Mouse (Mus musculus) lung, postnatal 0 days (tissue): ENCODE data around the gene Angpt4.

Source experiments
- CTCF ChIP-seq: IDR thresholded peaks from 2 replicates; pipeline ENCODE4 v1.5.1; 2016; ENCODE audit warnings: antibody characterized with exemption, mild to moderate bottlenecking
- EP300 ChIP-seq: IDR thresholded peaks from 2 replicates; pipeline ENCODE4 v1.6.1; 2016; ENCODE audit warnings: antibody characterized with exemption, mild to moderate bottlenecking, control low read depth

GRCm38 (mm10) chr2:151930389-151931074 lies 19.5 kb downstream of the Angpt4 start:
- TF ChIP-seq CTCF (peak; percentile 95), EP300 (no peak)
